Mouse (Mus musculus) liver, postnatal 0 days (tissue): Measurements from ENCODE around the gene Dock6. TPM values are rescaled to one million over a fixed set of nuclear protein-coding genes. Genes with fewer than 3 reads are reported as not detected.
A peak's percentile ranks its signal among the peaks of the same experiment; 100 is the strongest.
"Not testable (repeated sequence)": the region's sequence is repeated elsewhere in the genome, so short reads cannot be mapped to it uniquely, and the experiment has no call there.

ENCODE experiments used
- ATAC-seq: fragments of 200-750 bp; cut with Nextera tagmentation; 2 replicates; pipeline ENCODE4 v1.8.0; 2017; ENCODE audit warnings: mild to moderate bottlenecking, moderate library complexity
- DNase-seq: peaks from one replicate; pipeline ENCODE4 v3.0.0-alpha.2; 2016
- H3K27ac ChIP-seq: fragments of 300-500 bp; sonication (generic); 2 replicates; pipeline ENCODE4 v1.5.1; 2014; ENCODE audit warnings: antibody characterized with exemption, moderate library complexity, mild to moderate bottlenecking, low read depth
- H3K27me3 ChIP-seq: fragments of 300-500 bp; sonication (generic); 2 replicates; pipeline ENCODE4 v1.6.1; 2014; ENCODE audit warnings: low read length, control low read depth, mixed read lengths; ENCODE audit not compliant: insufficient read depth
- H3K36me3 ChIP-seq: fragments of 300-500 bp; sonication (generic); replicated peaks from 2 replicates; pipeline ENCODE4 v1.6.1; 2014; ENCODE audit warnings: mild to moderate bottlenecking, control low read depth, low read length, moderate library complexity, mixed read lengths; ENCODE audit not compliant: insufficient read depth
- H3K4me1 ChIP-seq: fragments of 300-500 bp; sonication (generic); 2 replicates; pipeline ENCODE4 v1.6.1; 2014; ENCODE audit warnings: antibody characterized with exemption, mild to moderate bottlenecking, control low read depth; ENCODE audit not compliant: insufficient read depth
- H3K4me2 ChIP-seq: fragments of 300-500 bp; sonication (generic); 2 replicates; pipeline ENCODE4 v1.6.1; 2014; ENCODE audit warnings: low read depth, mild to moderate bottlenecking, low read length, moderate library complexity, mixed read lengths
- H3K4me3 ChIP-seq: fragments of 300-500 bp; sonication (generic); 2 replicates; pipeline ENCODE4 v1.5.1; 2014; ENCODE audit warnings: low read depth, low read length
- H3K9ac ChIP-seq: fragments of 300-500 bp; sonication (generic); replicated peaks from 2 replicates; pipeline ENCODE4 v1.6.1; 2014; ENCODE audit warnings: mild to moderate bottlenecking, moderate library complexity
- H3K9me3 ChIP-seq: fragments of 300-500 bp; sonication (generic); 2 replicates; pipeline ENCODE4 v1.6.1; 2016; ENCODE audit warnings: mild to moderate bottlenecking, control low read depth, low read length, mixed read lengths
- CTCF ChIP-seq: sonication (generic); IDR thresholded peaks from 2 replicates; pipeline ENCODE4 v1.5.1; 2016; ENCODE audit warnings: antibody characterized with exemption, low read depth
- EP300 ChIP-seq: IDR thresholded peaks from 2 replicates; pipeline ENCODE4 v1.6.1; 2016; ENCODE audit warnings: antibody characterized with exemption, low read depth, mild to moderate bottlenecking
- WGBS: fragments of 180-500 bp; shearing (Covaris S2); extraction: QIAGEN DNeasy Blood & Tissue Kit; methylation state at CpG from one replicate; pipeline ENCODE4 v1.1.7; 2014; ENCODE audit not compliant: insufficient replicate concordance; 5-methylcytosine and 5-hydroxymethylcytosine counted together
- polyA plus RNA-seq: library from polyadenylated mRNA; unstranded; fragments of >200 nt; fragmentation: Nextera tagmentation; extraction: Ambion mirVana; gene quantifications from 2 replicates; pipeline ENCODE4 v1.2.1, GENCODE M21; 2015

Dock6 gene
- polyA plus RNA-seq, 1 experiment from 2014 or later = 4.1 TPM

DNA sequence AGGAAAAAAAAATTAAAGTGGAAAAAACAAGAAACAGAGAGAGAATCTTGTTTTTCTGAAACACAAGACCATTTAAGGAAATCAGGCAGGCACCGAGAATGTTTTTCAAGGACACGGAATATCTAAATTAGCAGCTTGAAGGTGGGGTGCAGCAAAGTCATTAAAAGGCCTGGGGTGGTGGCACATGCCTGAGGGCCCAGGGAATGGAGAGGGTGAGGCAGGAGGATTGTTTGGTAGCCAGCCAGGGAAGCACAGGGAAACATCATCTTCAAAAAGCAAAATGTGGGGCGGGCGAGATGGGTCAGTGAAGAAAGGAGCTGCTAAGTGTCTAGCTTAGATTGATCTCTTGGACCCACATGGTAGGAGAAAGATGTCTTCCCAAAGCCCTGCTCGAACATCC lies 64.8 kb downstream of the Dock6 start:
- DNase-seq (no peak), ATAC-seq (no peak)
- H3K9me3 ChIP-seq = no peaks in the 10 kb centered on the region
- no peak overlapping the region for H3K4me3 ChIP-seq
- H3K9ac ChIP-seq = no peak overlapping the region
- H3K4me2 ChIP-seq = no peak overlapping the region
- H3K36me3 ChIP-seq = peaks cover 10% of the 10 kb centered on the region
- WGBS = 80% methylated on average over 5 of the region's 5 CpGs
- no peak for TF ChIP-seq CTCF
- TF ChIP-seq EP300 = no peak
- H3K27ac ChIP-seq = no peak overlapping the region
- no peaks in the 10 kb centered on the region for H3K27me3 ChIP-seq
- H3K4me1 ChIP-seq = peaks cover 3% of the 10 kb centered on the region; the same call in 1 of the 2 replicates

DNA sequence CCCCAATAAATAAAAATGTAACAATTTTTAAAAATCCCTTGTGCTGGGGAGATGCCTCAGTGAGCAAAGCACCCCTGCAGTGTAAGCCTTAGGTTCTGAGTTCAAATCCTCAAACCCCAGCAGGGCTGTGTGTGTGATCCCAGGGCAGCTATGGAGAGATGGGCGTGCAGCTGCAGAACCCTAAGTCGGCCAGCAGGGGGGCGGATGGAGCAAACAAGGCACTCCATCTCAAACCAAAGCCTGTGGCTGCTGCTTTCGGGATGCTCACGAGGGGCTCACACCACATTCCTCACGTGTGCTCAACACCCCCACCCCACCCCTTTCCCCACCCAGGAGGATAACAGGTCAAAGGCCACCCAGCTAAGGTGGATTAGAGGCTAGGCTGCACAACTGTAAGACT lies 65.5 kb downstream of the Dock6 start:
- Histone ChIP-seq H3K4me2 (no peak overlapping the region), H3K4me3 (no peak overlapping the region), H3K36me3 (peaks cover 10% of the 10 kb centered on the region), H3K27me3 (no peaks in the 10 kb centered on the region), H3K27ac (no peak overlapping the region), H3K9me3 (no peaks in the 10 kb centered on the region), H3K9ac (no peak overlapping the region), H3K4me1 (no peaks in the 10 kb centered on the region)
- 17% methylated on average over 6 of the region's 6 CpGs for WGBS
- TF ChIP-seq CTCF (peak; percentile 79), EP300 (no peak)
- ATAC-seq = peak; percentile 55; the same call in 1 of the 2 replicates
- peak; percentile 75 for DNase-seq

DNA sequence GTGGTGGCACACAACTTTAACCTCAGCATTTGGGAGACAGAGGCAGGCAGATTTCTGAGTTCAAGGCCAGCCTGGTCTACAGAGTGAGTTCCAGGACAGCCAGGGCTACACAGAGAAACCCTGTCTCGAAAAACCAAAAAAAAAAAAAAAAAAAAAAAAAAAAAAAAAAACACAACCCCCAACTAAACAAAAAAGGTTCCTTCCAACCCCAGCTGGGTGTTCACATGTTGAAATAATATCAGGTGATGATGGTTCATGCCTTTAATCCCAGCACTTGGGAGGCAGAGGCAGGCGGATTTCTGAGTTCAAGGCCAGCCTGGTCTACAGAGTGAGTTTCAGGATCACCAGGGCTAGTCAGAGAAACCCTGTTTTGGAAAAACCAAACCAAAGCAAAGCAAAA lies 66.1 kb downstream of the Dock6 start:
- not testable (repeated sequence) for ATAC-seq, H3K27ac ChIP-seq, H3K27me3 ChIP-seq, H3K4me2 ChIP-seq, H3K9me3 ChIP-seq, H3K9ac ChIP-seq, H3K4me1 ChIP-seq, H3K4me3 ChIP-seq, DNase-seq
- H3K36me3 ChIP-seq = peaks cover 10% of the 10 kb centered on the region
- 83% methylated on average over 1 of the region's 2 CpGs for WGBS

DNA sequence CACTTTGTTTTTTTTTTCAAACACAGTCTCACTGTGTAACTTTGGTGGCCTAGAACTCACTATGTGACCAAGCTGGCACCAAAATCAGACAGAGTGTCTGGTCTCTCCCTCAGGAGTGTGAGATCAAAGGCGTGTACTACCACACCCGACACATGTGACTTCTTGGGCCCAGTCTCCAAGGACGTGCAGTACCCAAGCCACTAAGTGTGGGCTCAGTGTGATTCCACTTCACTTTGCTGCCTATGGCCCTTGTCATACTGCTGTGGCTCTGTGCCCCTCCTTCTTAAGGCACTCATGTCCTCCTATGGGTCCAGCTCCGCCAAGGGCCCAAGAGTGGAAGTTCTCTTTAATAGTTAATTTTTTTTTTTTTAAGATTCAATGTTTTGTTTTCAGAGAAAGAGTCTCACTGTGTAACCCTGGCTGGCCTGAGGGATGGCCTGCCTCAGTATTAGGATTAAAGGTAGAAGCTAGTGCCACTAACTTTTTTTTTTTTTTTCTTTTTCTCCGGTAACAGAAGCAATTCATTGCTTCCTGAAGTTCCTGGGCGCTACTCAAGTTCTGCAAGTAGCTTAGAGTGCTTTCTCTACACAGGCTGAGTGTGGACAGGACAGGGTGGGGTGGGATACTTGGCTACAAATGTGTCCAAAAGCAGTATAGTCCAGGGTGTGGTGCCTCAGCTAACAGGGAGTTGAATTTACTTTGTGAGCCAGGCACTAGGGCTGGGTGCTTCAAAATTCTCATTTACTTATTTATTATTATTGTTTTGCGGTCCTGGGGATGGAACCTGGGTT lies 67.7 kb downstream of the Dock6 start:
- DNase-seq = no peak
- no peaks in the 10 kb centered on the region for H3K4me1 ChIP-seq
- ATAC-seq = no peak
- no peak overlapping the region for H3K4me2 ChIP-seq
- TF ChIP-seq CTCF (no peak), EP300 (no peak)
- no peak overlapping the region for H3K27ac ChIP-seq
- H3K9me3 ChIP-seq = no peaks in the 10 kb centered on the region
- no peaks in the 10 kb centered on the region for H3K27me3 ChIP-seq
- H3K36me3 ChIP-seq = peaks cover 18% of the 10 kb centered on the region
- H3K9ac ChIP-seq = no peak overlapping the region
- 77% methylated on average over 7 of the region's 7 CpGs for WGBS
- no peak overlapping the region for H3K4me3 ChIP-seq

DNA sequence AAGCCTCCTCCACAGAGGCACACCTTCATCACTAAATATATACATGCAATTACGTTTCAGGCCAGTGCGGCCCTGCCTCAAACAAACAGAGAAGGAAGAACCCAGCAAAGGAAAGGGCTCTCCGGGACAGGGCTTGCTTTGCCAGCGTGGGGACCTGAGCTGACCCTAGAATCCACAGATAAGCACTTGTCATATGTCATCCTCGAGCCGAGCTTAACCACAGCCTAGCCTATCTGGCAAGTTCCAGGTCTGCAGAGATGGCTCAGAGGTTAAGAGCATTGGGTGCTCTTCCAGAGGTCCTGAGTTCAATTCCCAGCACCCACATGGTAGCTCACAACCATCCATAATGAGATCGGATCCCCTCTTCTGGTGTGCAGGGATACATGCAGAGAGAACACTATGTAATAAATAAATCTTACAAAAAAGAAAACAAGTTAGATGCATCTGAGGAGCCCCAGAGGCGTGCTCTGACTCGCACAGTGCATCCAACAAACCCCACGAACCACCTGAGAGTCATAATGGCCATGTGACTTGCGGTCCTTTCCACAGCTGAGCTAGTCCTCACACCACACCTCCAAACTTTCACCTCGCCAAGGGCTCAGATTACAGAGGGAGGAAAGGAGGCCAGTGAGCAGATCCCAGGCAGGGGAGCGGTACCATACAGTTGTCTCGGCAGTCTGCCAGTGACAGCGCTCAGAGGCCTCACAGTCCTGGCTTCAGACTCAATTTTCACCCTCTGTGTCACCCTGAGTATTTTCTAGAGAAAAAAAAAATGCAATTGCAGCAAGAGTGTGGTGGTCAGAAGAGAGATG lies 70.6 kb downstream of the Dock6 start:
- no peaks in the 10 kb centered on the region for H3K27me3 ChIP-seq
- no peaks in the 10 kb centered on the region for H3K4me1 ChIP-seq
- TF ChIP-seq EP300 (no peak), CTCF (no peak)
- no peak overlapping the region for H3K4me2 ChIP-seq
- H3K9me3 ChIP-seq = no peaks in the 10 kb centered on the region
- H3K27ac ChIP-seq = no peak overlapping the region
- no peak overlapping the region for H3K9ac ChIP-seq
- ATAC-seq (no peak), DNase-seq (no peak)
- WGBS = 75% methylated on average over 15 of the region's 15 CpGs
- H3K36me3 ChIP-seq = peaks cover 21% of the 10 kb centered on the region
- H3K4me3 ChIP-seq = no peak overlapping the region

DNA sequence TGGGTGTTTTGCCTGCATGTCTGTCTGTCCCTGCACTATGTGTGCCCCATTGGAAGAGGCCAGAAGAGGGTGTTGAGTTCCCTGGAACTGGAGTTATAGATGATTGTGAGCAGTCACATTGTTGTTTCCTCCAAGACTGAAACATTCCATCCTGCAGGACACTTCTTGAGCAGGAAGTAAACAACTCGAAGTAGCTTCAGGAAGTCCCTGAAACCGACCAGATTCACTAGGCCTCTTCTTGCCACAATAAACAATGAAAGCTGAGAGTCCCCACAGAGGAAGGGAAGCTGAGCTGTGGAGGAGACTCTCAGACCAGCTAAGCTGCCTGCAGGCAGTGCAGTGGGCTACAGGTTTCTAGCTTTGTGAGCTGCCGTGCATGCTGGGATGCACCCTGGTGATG lies 74.7 kb downstream of the Dock6 start:
- no peak for ATAC-seq
- Histone ChIP-seq H3K4me3 (no peak overlapping the region), H3K9me3 (no peaks in the 10 kb centered on the region), H3K36me3 (peaks cover 19% of the 10 kb centered on the region), H3K27ac (no peak overlapping the region), H3K9ac (no peak overlapping the region), H3K4me2 (no peak overlapping the region), H3K27me3 (no peaks in the 10 kb centered on the region), H3K4me1 (no peaks in the 10 kb centered on the region)
- DNase-seq = no peak
- TF ChIP-seq EP300 (no peak), CTCF (no peak)
- 73% methylated on average over 3 of the region's 3 CpGs for WGBS
